Mouse (Mus musculus) thymus, postnatal 10 days (tissue): ENCODE measurements around the gene Ttc38.

ENCODE experiments used
- DNase-seq, 2 experiments: peaks; one replicate each; pipeline ENCODE4 v3.0.0; 2021; ENCODE audit warnings: low spot score in 2 of 2

Gene Ttc38

GRCm38 (mm10) chr15:85893871-85894270 lies 61.8 kb downstream of the Ttc38 start:
- DNase-seq, result no peak

GRCm38 (mm10) chr15:85896284-85896683 lies 64.2 kb downstream of the Ttc38 start:
- DNase-seq, result peak; percentile 70 to 91

- no peak for DNase-seq
Observed at GRCm38 (mm10) chr15:85897113-85897512, 65.0 kb downstream of the Ttc38 start.

GRCm38 (mm10) chr15:85899396-85899795 lies 67.3 kb downstream of the Ttc38 start:
- no peak for DNase-seq

GRCm38 (mm10) chr15:85900318-85900717 lies 68.2 kb downstream of the Ttc38 start:
- no peak for DNase-seq

GRCm38 (mm10) chr15:85900801-85901200 lies 68.7 kb downstream of the Ttc38 start:
- DNase-seq, result no peak

- DNase-seq, result no peak
Observed at GRCm38 (mm10) chr15:85902505-85902904, 70.4 kb downstream of the Ttc38 start.

- DNase-seq, result no peak
Observed at GRCm38 (mm10) chr15:85903826-85904225, 71.7 kb downstream of the Ttc38 start.
